Mouse (Mus musculus): ENCODE measurements around the gene Zcchc17. TPM values are rescaled to one million over a fixed set of nuclear protein-coding genes. Genes with fewer than 3 reads are reported as not detected.

The Zcchc17 gene
- total RNA-seq, 2 experiments from 2014 or later = 23.1 to 24.3 TPM

DNA sequence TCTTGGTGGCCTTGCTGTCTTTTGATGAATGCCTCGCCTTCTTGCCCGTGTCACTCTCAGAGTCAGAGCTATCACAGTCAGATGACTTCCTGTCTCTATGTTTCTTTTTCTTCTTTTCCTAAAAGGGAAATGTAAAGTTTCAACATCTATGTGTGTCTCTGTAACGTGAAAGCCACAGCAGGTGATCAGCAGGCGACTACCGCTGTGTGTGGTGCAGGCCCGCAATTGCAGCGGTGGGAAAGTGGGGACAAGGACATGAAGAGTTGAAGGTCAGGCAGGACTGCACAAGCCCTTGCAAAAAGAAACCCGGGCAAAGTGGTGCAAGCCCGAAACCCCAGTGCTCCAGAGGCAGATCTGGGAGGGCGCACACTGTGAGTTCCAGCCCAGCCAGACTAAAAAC lies 43.1 kb downstream of the Zcchc17 start:
- peak; percentile 51 for DNase-seq

- DNase-seq = peak; percentile 81
Measured at GRCm38 (mm10) chr4:130315771-130316527, 43.8 kb downstream of the Zcchc17 start.

GRCm38 (mm10) chr4:130313552-130313951 lies 46.2 kb downstream of the Zcchc17 start:
- no peak for DNase-seq

- DNase-seq = peak; percentile 66
Measured at GRCm38 (mm10) chr4:130312526-130312925, 47.2 kb downstream of the Zcchc17 start.

- no peak for DNase-seq
Measured at GRCm38 (mm10) chr4:130309254-130309653, 50.5 kb downstream of the Zcchc17 start.

GRCm38 (mm10) chr4:130308231-130309081 lies 51.3 kb downstream of the Zcchc17 start, which contains the start of the genes Fabp3 and Gm10570:
TSS of gene Fabp3 (plus strand) at chr4:130308595.
TSS of gene Gm10570 (minus strand) at chr4:130308674.
- DNase-seq = peak; percentile 87

- DNase-seq = peak; percentile 83
Measured at GRCm38 (mm10) chr4:130307851-130308230, 51.9 kb downstream of the Zcchc17 start.

DNA sequence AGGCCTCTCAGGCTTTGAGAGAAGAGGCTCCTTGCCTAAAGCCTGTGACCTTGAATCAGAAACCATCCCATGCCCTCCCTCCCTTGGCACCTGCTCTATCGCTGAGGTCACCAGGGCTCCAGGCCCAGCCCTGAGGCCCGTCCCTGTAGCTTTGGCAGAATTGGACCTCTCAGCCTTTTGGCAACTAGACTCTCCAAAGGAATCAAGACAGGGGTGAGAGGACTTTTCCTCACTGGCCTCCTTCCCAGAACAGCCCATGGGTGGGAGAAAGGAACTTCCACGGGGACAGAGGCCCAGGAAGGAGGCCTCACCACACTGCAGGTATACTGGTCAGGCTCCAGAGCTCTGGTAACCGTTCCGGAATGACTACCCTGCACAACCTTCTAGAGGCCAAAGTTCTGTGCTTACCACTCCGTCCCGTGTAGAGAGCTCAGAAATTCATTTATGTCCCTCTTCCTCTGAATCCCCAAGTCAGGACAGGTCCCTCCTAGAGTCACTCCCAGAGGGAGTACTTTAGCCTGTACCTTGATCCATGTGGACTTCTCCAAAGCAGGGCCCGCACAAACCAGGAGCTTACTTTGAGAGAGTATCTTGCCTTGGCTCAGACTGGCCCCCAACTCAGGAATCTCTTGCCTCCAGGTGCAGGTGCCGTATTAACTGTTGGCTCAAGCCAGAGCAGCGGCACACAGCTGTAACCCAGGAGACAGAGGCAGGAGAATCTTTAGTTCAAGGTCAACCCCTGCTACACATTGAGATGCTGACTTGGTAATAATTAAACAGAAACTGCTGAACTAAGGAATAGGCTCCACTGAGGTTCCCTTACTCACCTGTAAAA lies 52.7 kb downstream of the Zcchc17 start:
- peak; percentile 79 for DNase-seq

DNA sequence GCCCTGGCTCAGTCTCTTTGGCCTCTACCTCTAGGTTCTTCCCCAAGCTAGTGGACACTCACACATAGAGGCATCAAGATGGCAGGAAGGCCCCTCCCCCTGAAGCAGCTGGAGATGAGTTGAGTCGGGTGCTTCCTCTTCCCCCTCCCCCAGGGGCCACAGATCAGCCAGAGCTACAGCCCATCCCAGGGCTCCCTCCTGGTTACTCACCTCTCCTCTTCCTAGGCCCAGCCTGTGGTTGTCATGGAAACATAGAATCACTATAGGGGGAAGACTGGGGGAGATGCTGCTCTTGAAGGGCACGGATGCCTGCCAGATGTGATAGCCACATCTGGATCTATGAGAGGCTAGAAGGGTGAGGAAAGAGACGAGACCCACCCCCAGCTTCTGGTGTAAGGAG lies 55.0 kb downstream of the Zcchc17 start:
- DNase-seq = no peak

GRCm38 (mm10) chr4:130302285-130302870 lies 57.4 kb downstream of the Zcchc17 start:
- no peak for DNase-seq

DNA sequence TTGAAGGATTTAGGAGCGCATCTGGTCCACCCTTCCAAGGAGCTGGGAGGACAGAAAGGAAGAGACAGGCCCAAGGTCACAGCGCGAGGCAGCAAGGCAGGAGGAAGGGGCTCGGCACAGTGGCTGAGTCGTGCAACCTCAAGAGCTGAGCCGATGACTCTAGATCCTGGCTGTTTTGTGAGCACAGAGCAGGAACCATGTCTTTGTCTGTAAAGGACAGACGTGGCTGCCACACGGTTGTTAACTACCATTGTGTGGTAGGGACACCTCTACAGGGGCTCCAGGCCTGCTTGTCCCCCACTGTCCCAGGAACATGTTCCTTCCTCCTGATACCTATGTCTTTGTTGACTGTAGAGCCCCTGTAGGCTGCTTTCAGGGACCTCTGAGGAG lies 60.1 kb downstream of the Zcchc17 start:
- no peak for DNase-seq

DNA sequence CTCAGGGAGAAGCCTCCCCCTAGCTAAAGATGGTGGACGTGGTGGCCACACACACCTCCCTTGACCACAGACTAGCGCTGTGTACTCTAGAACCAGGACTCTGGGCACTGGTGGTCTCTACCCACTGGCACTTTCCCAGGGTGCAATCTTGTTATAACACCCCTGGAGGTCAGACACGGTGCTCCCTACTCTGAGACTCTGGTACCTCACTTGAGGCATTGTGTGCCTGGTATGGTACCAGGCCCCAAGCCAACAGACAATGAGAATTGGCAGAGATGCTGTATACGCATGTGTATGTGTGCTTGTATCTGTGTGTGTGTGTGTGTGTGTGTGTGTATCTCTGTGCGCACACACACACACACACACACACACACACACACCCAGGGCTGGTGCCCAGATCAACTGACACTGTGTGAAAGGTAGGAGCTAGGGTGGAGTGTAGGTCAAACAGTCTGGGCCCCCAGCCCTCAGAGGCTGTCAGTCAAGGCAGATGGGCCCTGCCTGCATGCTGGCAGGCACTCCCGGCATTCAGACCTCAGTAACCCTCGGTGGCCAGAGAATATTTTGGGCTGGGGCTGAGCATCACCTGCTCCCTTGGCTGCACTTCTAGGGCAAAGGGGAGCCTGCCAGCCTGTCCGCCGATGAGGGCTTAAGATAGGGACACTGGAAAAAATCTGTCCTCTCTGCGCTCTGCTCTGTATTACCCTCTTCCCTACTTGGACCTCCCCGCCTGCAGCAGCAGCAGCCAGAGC lies 60.7 kb downstream of the Zcchc17 start:
- DNase-seq = peak; percentile 83

- no peak for DNase-seq
Measured at GRCm38 (mm10) chr4:130297123-130297529, 62.6 kb downstream of the Zcchc17 start.

GRCm38 (mm10) chr4:130296243-130296965 lies 63.3 kb downstream of the Zcchc17 start:
- DNase-seq = no peak

- peak; percentile 48 for DNase-seq
Measured at GRCm38 (mm10) chr4:130295047-130295745, 64.5 kb downstream of the Zcchc17 start.

DNA sequence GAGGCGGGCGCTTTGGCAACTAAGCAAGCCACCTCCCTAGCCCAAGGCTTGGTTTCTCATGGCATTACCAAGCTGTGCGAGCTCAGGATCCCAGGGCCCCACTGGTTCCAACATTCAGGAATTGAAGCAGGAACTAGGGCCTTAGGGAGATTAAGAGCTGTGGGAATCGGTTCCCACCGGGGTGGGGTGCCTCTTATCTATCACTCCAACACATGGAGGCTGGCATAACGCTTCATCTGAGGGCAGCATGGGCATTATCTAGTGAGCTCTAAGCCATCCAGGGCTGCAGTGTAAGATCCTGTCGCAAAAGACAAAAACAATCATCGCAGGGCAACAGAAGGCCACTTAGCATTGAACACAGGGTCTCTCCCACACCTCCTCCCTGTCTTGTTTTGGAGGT lies 65.2 kb downstream of the Zcchc17 start:
- no peak for DNase-seq

GRCm38 (mm10) chr4:130292271-130292670 lies 67.5 kb downstream of the Zcchc17 start:
- peak; percentile 86 for DNase-seq

- no peak for DNase-seq
Measured at GRCm38 (mm10) chr4:130289824-130290223, 69.9 kb downstream of the Zcchc17 start.

DNA sequence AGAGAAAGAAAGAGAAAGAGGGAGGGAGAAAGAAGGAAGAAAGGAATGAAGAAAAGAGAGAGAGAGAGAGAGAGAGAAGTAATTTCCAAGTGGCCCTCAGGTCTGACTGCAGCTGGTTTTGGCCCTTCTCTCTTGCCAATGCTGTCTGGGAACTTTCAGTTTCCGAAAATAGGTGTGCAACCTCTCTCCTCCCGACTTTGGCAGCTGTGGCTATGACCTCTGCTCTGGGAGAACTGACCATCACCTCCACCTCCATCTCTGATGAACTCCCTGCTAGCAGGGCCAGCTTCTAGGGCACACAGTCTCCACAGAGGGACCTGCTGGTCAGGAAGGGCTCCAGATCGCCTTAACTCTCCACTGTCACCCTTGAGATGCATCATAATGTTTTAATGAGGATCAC lies 73.2 kb downstream of the Zcchc17 start:
- DNase-seq = no peak

- DNase-seq = no peak
Measured at GRCm38 (mm10) chr4:130283826-130284225, 75.9 kb downstream of the Zcchc17 start.

All from heart, postnatal 4 days (tissue).